Mouse (Mus musculus) embryonic facial prominence, embryonic 14.5 days (tissue): Measurements from ENCODE around the gene Soga1. TPM values are rescaled to one million over a fixed set of nuclear protein-coding genes. Genes with fewer than 3 reads are reported as not detected.

Experiments used
- ATAC-seq: fragments of 200-750 bp; cut with Nextera tagmentation; 2 replicates; pipeline ENCODE4 v1.8.0; 2017; ENCODE audit warnings: low read depth, moderate number of reproducible peaks, moderate TSS enrichment
- DNase-seq: peaks from one replicate; pipeline ENCODE4 v3.0.0-alpha.2; 2015; ENCODE audit warnings: low spot score
- H3K27ac ChIP-seq: fragments of 300-500 bp; sonication (generic); replicated peaks from 2 replicates; pipeline ENCODE4 v1.5.1; 2014; ENCODE audit warnings: low read depth, mild to moderate bottlenecking, low read length, moderate library complexity
- H3K27me3 ChIP-seq: fragments of 300-500 bp; sonication (generic); replicated peaks from 2 replicates; pipeline ENCODE4 v1.6.1; 2014; ENCODE audit warnings: low read length; ENCODE audit not compliant: control insufficient read depth, insufficient read depth
- H3K36me3 ChIP-seq: fragments of 300-500 bp; sonication (generic); 2 replicates; pipeline ENCODE4 v1.6.1; 2014; ENCODE audit warnings: low read length, mixed read lengths; ENCODE audit not compliant: control insufficient read depth, insufficient read depth
- H3K4me1 ChIP-seq: fragments of 300-500 bp; sonication (generic); 2 replicates; pipeline ENCODE4 v1.6.1; 2014; ENCODE audit warnings: antibody characterized with exemption, low read length; ENCODE audit not compliant: control insufficient read depth, insufficient read depth
- H3K4me2 ChIP-seq: fragments of 300-500 bp; sonication (generic); 2 replicates; pipeline ENCODE4 v1.6.1; 2014; ENCODE audit warnings: low read depth, mild to moderate bottlenecking, low read length, moderate library complexity, mixed read lengths
- H3K4me3 ChIP-seq: fragments of 300-500 bp; sonication (generic); 2 replicates; pipeline ENCODE4 v1.5.1; 2014; ENCODE audit warnings: low read depth, mild to moderate bottlenecking, low read length
- H3K9ac ChIP-seq: fragments of 300-500 bp; sonication (generic); 2 replicates; pipeline ENCODE4 v1.6.1; 2014; ENCODE audit warnings: low read depth, mild to moderate bottlenecking, low read length, moderate library complexity, mixed read lengths
- H3K9me3 ChIP-seq: fragments of 300-500 bp; sonication (generic); 2 replicates; pipeline ENCODE4 v1.6.1; 2016; ENCODE audit warnings: low read length; ENCODE audit not compliant: control insufficient read depth
- WGBS: fragments of 180-500 bp; shearing (Covaris S2); extraction: QIAGEN DNeasy Blood & Tissue Kit; methylation state at CpG from one replicate; pipeline ENCODE4 v1.1.7; 2014; 5-methylcytosine and 5-hydroxymethylcytosine counted together
- polyA plus RNA-seq: library from polyadenylated mRNA; unstranded; fragments of >200 nt; fragmentation: Nextera tagmentation; extraction: Ambion mirVana; gene quantifications from 2 replicates; pipeline ENCODE4 v1.2.1, GENCODE M21; 2014

Gene Soga1
- polyA plus RNA-seq, 1 experiment from 2014 or later = 6.3 TPM

GRCm38 (mm10) chr2:157104454-157104853 is 25.4 kb upstream of the Soga1 start:
- Histone ChIP-seq H3K9ac (no peak overlapping the region), H3K27me3 (no peaks in the 10 kb centered on the region), H3K36me3 (peaks cover 85% of the 10 kb centered on the region), H3K4me3 (no peak overlapping the region), H3K4me2 (no peak overlapping the region), H3K9me3 (no peaks in the 10 kb centered on the region), H3K4me1 (no peaks in the 10 kb centered on the region), H3K27ac (no peak overlapping the region)
- DNase-seq (no peak), ATAC-seq (no peak)
- WGBS = 88% methylated on average over 8 of the region's 8 CpGs

- DNase-seq (no peak), ATAC-seq (no peak)
- Histone ChIP-seq H3K36me3 (peaks cover 81% of the 10 kb centered on the region), H3K27me3 (no peaks in the 10 kb centered on the region), H3K4me3 (no peak overlapping the region), H3K4me2 (no peak overlapping the region), H3K9ac (no peak overlapping the region), H3K27ac (no peak overlapping the region), H3K9me3 (no peaks in the 10 kb centered on the region), H3K4me1 (no peaks in the 10 kb centered on the region)
- 64% methylated on average over 2 of the region's 2 CpGs for WGBS
Measured at GRCm38 (mm10) chr2:157102256-157102655, 23.2 kb upstream of the Soga1 start.

- Histone ChIP-seq H3K9me3 (no peaks in the 10 kb centered on the region), H3K4me2 (no peak overlapping the region), H3K27me3 (no peaks in the 10 kb centered on the region), H3K4me3 (no peak overlapping the region), H3K9ac (no peak overlapping the region), H3K36me3 (peaks cover 79% of the 10 kb centered on the region), H3K4me1 (no peaks in the 10 kb centered on the region), H3K27ac (no peak overlapping the region)
- DNase-seq (no peak), ATAC-seq (no peak)
- 97% methylated on average over 9 of the region's 9 CpGs for WGBS
Measured at GRCm38 (mm10) chr2:157101650-157102049, 22.6 kb upstream of the Soga1 start.

GRCm38 (mm10) chr2:157100319-157100605 is 21.2 kb upstream of the Soga1 start:
- H3K4me1 ChIP-seq = no peaks in the 10 kb centered on the region
- no peak overlapping the region for H3K4me2 ChIP-seq
- peaks cover 66% of the 10 kb centered on the region for H3K36me3 ChIP-seq
- H3K27ac ChIP-seq = no peak overlapping the region
- DNase-seq (no peak), ATAC-seq (no peak)
- 93% methylated on average over 12 of the region's 12 CpGs for WGBS
- H3K9me3 ChIP-seq = no peaks in the 10 kb centered on the region
- H3K27me3 ChIP-seq = no peaks in the 10 kb centered on the region
- no peak overlapping the region for H3K4me3 ChIP-seq
- H3K9ac ChIP-seq = no peak overlapping the region

GRCm38 (mm10) chr2:157099532-157100318 is 20.7 kb upstream of the Soga1 start:
- Histone ChIP-seq H3K9me3 (no peaks in the 10 kb centered on the region), H3K36me3 (peaks cover 61% of the 10 kb centered on the region), H3K27ac (no peak overlapping the region), H3K27me3 (no peaks in the 10 kb centered on the region), H3K4me2 (no peak overlapping the region), H3K4me3 (no peak overlapping the region), H3K4me1 (no peaks in the 10 kb centered on the region), H3K9ac (no peak overlapping the region)
- WGBS = 82% methylated on average over 10 of the region's 12 CpGs
- ATAC-seq (no peak), DNase-seq (no peak)

GRCm38 (mm10) chr2:157095005-157095755 is 16.1 kb upstream of the Soga1 start:
- H3K9me3 ChIP-seq = no peaks in the 10 kb centered on the region
- H3K27ac ChIP-seq = no peak overlapping the region
- no peaks in the 10 kb centered on the region for H3K27me3 ChIP-seq
- H3K36me3 ChIP-seq = peaks cover 28% of the 10 kb centered on the region
- 56% methylated on average over 9 of the region's 9 CpGs for WGBS
- ATAC-seq (peak; percentile 76), DNase-seq (peak; percentile 74)
- peaks cover 8% of the 10 kb centered on the region; the same call in 1 of the 2 replicates for H3K4me1 ChIP-seq
- no peak overlapping the region for H3K9ac ChIP-seq
- no peak overlapping the region for H3K4me3 ChIP-seq
- no peak overlapping the region for H3K4me2 ChIP-seq

- no peaks in the 10 kb centered on the region for H3K27me3 ChIP-seq
- H3K9me3 ChIP-seq = no peaks in the 10 kb centered on the region
- no peak overlapping the region for H3K4me3 ChIP-seq
- no peak overlapping the region for H3K4me2 ChIP-seq
- DNase-seq = no peak
- no peak for ATAC-seq
- 50% methylated on average over 8 of the region's 8 CpGs for WGBS
- H3K9ac ChIP-seq = no peak overlapping the region
- 0 out of 2 replicates have a peak overlapping the region, but pooled peaks have one; percentile 15 for H3K27ac ChIP-seq
- peaks cover 8% of the 10 kb centered on the region; the same call in 1 of the 2 replicates for H3K4me1 ChIP-seq
- H3K36me3 ChIP-seq = 0 out of 2 replicates have a peak, but pooled peaks cover 1% of the 10 kb centered on the region
Measured at GRCm38 (mm10) chr2:157092024-157092423, 13.0 kb upstream of the Soga1 start.

- WGBS = 79% methylated on average over 14 of the region's 14 CpGs
- no peak for DNase-seq
- H3K4me1 ChIP-seq = peaks cover 8% of the 10 kb centered on the region; the same call in 1 of the 2 replicates
- no peaks in the 10 kb centered on the region for H3K9me3 ChIP-seq
- no peak overlapping the region for H3K4me2 ChIP-seq
- H3K27ac ChIP-seq = no peak overlapping the region
- no peaks in the 10 kb centered on the region for H3K36me3 ChIP-seq
- H3K9ac ChIP-seq = no peak overlapping the region
- ATAC-seq = no peak
- H3K27me3 ChIP-seq = no peaks in the 10 kb centered on the region
- H3K4me3 ChIP-seq = no peak overlapping the region
Measured at GRCm38 (mm10) chr2:157087536-157088317, 8.7 kb upstream of the Soga1 start.
